30 mouse cellular contexts compared by ENCODE assay signal in genomic region chr16:64766696-64767300, GRCm38 (mm10). TPM values are rescaled to one million over a fixed set of nuclear protein-coding genes. Genes with fewer than 3 reads are reported as not detected.
A peak's percentile ranks its signal among the peaks of the same experiment; 100 is the strongest.
DNase-seq lines count a peak whose midpoint lies in the region; ATAC-seq and TF ChIP-seq lines count a peak whose summit lies in the region.
"Had no signal": no experiment of that assay in that cellular context is flagged by ENCODE, and none has a peak within 500 bp of the region (broad histone marks: within the 10 kb centered on the region; RNA-seq: fewer than 3 reads in every experiment).

No protein-coding gene starts in this region.

- H3K36me3 ChIP-seq in spleen, adult 2 months (ENCODE audit: control insufficient read depth, insufficient read depth, low read length), result peaks cover 4% of the 10 kb centered on the region
- peaks cover 32% of the 10 kb centered on the region for H3K36me3 ChIP-seq in kidney, embryonic 16.5 days (ENCODE audit: insufficient read depth, low read length)

- TF ChIP-seq CTCF in spleen, adult 2 months (IDR thresholded peaks at IDR 0.05; ENCODE audit: extremely low read depth, insufficient read depth, insufficient read length, insufficient replicate concordance), result no peak

- no peaks in the 10 kb centered on the region; the same call in 1 of the 2 replicates for H3K4me1 ChIP-seq in spleen, adult 2 months (ENCODE audit: control insufficient read depth, insufficient read depth, insufficient read length)
- H3K4me1 ChIP-seq in kidney, embryonic 16.5 days (ENCODE audit: insufficient read depth, low read length), result peaks cover 10% of the 10 kb centered on the region; the same call in 1 of the 2 replicates
- H3K4me1 ChIP-seq: heart, embryonic 10.5 days had no signal

- intact Hi-C loops in heart, postnatal 14 days (cut with DNase I), result no loop called here

- peaks cover 11% of the 10 kb centered on the region for H3K9me3 ChIP-seq in kidney, embryonic 16.5 days (ENCODE audit: low read length)
- H3K9me3 ChIP-seq: midbrain, embryonic 15.5 days had no signal

- no peak for ATAC-seq in kidney, embryonic 16.5 days (ENCODE audit: low FRiP score, low TSS enrichment)
- ATAC-seq in erythroblast, adult 5-6 weeks (replicated peaks; ENCODE audit: low FRiP score, poor library complexity, severe bottlenecking), result no peak
- ATAC-seq: forebrain, embryonic 15.5 days; hindbrain, postnatal 0 days; intestine, embryonic 16.5 days; midbrain, embryonic 15.5 days had no signal

- no peak overlapping the region for H3K4me2 ChIP-seq in kidney, embryonic 16.5 days (replicated peaks; ENCODE audit: low read depth, low read length)
- H3K4me2 ChIP-seq: forebrain, embryonic 15.5 days; heart, embryonic 15.5 days; hindbrain, embryonic 12.5 days; midbrain, embryonic 15.5 days; neural tube, embryonic 12.5 days had no signal

- TF ChIP-seq POLR2A in spleen, adult 2 months (IDR thresholded peaks at IDR 0.05; ENCODE audit: low read depth, low read length), result no peak

- H3K27me3 ChIP-seq in spleen, adult 2 months (ENCODE audit: control insufficient read depth, insufficient read depth, low read length), result no peaks in the 10 kb centered on the region
- no peaks in the 10 kb centered on the region for H3K27me3 ChIP-seq in kidney, embryonic 16.5 days (ENCODE audit: insufficient read depth, low read length)
- H3K27me3 ChIP-seq: CH12.LX; forebrain, embryonic 15.5 days; heart, embryonic 15.5 days; hindbrain, embryonic 12.5 days; midbrain, embryonic 15.5 days; neural tube, embryonic 12.5 days had no signal

- no peak for DNase-seq in spleen, adult 2 months (ENCODE audit: low read depth in 1 of 2, low spot score in 2 of 2)
- DNase-seq in spleen, postnatal 4 days (ENCODE audit: low spot score in 2 of 2), result no peak
- peak; percentile 84 for DNase-seq in ES-CJ7 (ENCODE audit: low read depth, low spot score)
- peak; percentile 71 for DNase-seq in ZHBTc4 (ENCODE audit: low read depth, low spot score)
- DNase-seq in adrenal gland, adult 8-10 months, result no peak
- DNase-seq in heart, postnatal 14 days, result no peak
- DNase-seq: cerebellum, adult 8-10 months; gastrocnemius, postnatal 25 days; heart, adult 11 months; heart, postnatal 36 days; kidney, adult 8-10 months; liver; lung, adult 2 months; lung, postnatal 10 days; thymus, adult 2 months; thymus, postnatal 36 days had no signal

- WGBS in spleen, adult 2 months, result 76% methylated on average over 8 of the region's 8 CpGs
- 89% methylated on average over 8 of the region's 8 CpGs for WGBS in kidney, embryonic 16.5 days

- H3K27ac ChIP-seq in spleen, adult 2 months (ENCODE audit: insufficient read depth, low read length), result 0 out of 2 replicates have a peak overlapping the region, but pooled peaks have one; percentile 1
- H3K27ac ChIP-seq in kidney, embryonic 16.5 days (ENCODE audit: low read length), result no peak overlapping the region
- H3K27ac ChIP-seq: forebrain, embryonic 10.5 days; forebrain, embryonic 15.5 days; heart, embryonic 10.5 days; heart, embryonic 15.5 days; hindbrain, embryonic 12.5 days; hindbrain, postnatal 0 days; liver, embryonic 14.5 days; macrophage; midbrain, embryonic 15.5 days; neural tube, embryonic 12.5 days had no signal

- no peak overlapping the region for H3K9ac ChIP-seq in kidney, embryonic 16.5 days (replicated peaks; ENCODE audit: low read length)
- H3K9ac ChIP-seq: forebrain, embryonic 15.5 days; heart, embryonic 15.5 days; hindbrain, embryonic 12.5 days; liver, embryonic 14.5 days; midbrain, embryonic 15.5 days; neural tube, embryonic 12.5 days had no signal

- no peak overlapping the region for H3K4me3 ChIP-seq in spleen, adult 2 months (ENCODE audit: extremely low read depth, insufficient read depth, insufficient read length)
- H3K4me3 ChIP-seq in kidney, embryonic 16.5 days (ENCODE audit: low read length), result no peak overlapping the region
- H3K4me3 ChIP-seq: forebrain, embryonic 10.5 days; forebrain, embryonic 15.5 days; heart, embryonic 10.5 days; heart, embryonic 15.5 days; hindbrain, embryonic 12.5 days; midbrain, embryonic 15.5 days; neural tube, embryonic 12.5 days had no signal

RNA-seq across cellular contexts. Expression of gene 4930453N24Rik, which starts 4.2 kb away (rescaled TPM):
- polyA plus RNA-seq in spleen, adult 2 months (2012; rRNA removed), result 2.5 and 2.9 TPM in 2 replicates
- 10 to 100 TPM; 24.3 to 36.3 (median 27.4) TPM for total RNA-seq in adrenal gland, adult 8-10 months (2022)
- polyA plus RNA-seq in kidney, embryonic 16.5 days (2015; fragmentation: Nextera tagmentation; extraction: Ambion mirVana), result 20.4 and 21.3 TPM in 2 replicates
- 5.0 and 8.2 TPM in 2 replicates for total RNA-seq in erythroblast, adult 5-6 weeks (2015; ENCODE audit: low replicate concordance)
- 9.5 and 10.4 TPM in 2 replicates for total RNA-seq in erythroblast, adult 5-6 weeks (2017; ENCODE audit: low replicate concordance)
- 10 to 100 TPM; 24.5 to 24.6 TPM for total RNA-seq in heart, postnatal 14 days (2021)

Comparison
In these comparisons a context has a peak if more than half of its experiments do, and no peak if none do; other contexts are left out.
1. DNase-seq: peak in ES-CJ7 (single experiment) and ZHBTc4 (single experiment); none in spleen, adult 2 months (0 of 2), spleen, postnatal 4 days (0 of 2), adrenal gland, adult 8-10 months (single experiment) and heart, postnatal 14 days (0 of 2).